Mouse (Mus musculus): ENCODE measurements around the gene Fgf15. TPM values are rescaled to one million over a fixed set of nuclear protein-coding genes. Genes with fewer than 3 reads are reported as not detected.

Gene Fgf15
- polyA plus RNA-seq, 1 experiment from 2014 or later, result 0.20 TPM

Other genes with a start within 250 kb of the Fgf15 start
- gene Ano1, start 144.6 kb upstream of the Fgf15 start, polyA plus RNA-seq (2015; fragmentation: Nextera tagmentation; extraction: Ambion mirVana), result 7.3 and 16.0 TPM in 2 replicates
- 0.20 and 0.79 TPM in 2 replicates for gene Fgf3, start 58.4 kb upstream of the Fgf15 start, polyA plus RNA-seq (2015; fragmentation: Nextera tagmentation; extraction: Ambion mirVana)
- 0.04 TPM in 1 of 2 replicates, not detected in the other for gene Fgf4, start 49.2 kb upstream of the Fgf15 start, polyA plus RNA-seq (2015; fragmentation: Nextera tagmentation; extraction: Ambion mirVana)
- 20.2 and 23.7 TPM in 2 replicates for gene LTO1, start 18.6 kb downstream of the Fgf15 start, polyA plus RNA-seq (2015; fragmentation: Nextera tagmentation; extraction: Ambion mirVana)
- gene Ccnd1, start 43.4 kb downstream of the Fgf15 start, polyA plus RNA-seq (2015; fragmentation: Nextera tagmentation; extraction: Ambion mirVana), result 45.6 and 55.2 TPM in 2 replicates